Mouse (Mus musculus) neural tube, embryonic 11.5 days (tissue): ENCODE results near the gene Nt5dc2. TPM values are rescaled to one million over a fixed set of nuclear protein-coding genes. Genes with fewer than 3 reads are reported as not detected.
A peak's percentile ranks its signal among the peaks of the same experiment; 100 is the strongest.

Experiments used
- ATAC-seq: fragments of 200-750 bp; cut with Nextera tagmentation; 2 replicates; pipeline ENCODE4 v1.8.0; 2017; ENCODE audit warnings: moderate number of reproducible peaks, mild to moderate bottlenecking, moderate TSS enrichment, moderate library complexity; ENCODE audit not compliant: insufficient read depth, low FRiP score, low TSS enrichment
- DNase-seq: peaks from one replicate; pipeline ENCODE4 v3.0.0-alpha.2; 2015; ENCODE audit warnings: low spot score
- H3K27ac ChIP-seq: fragments of 300-500 bp; sonication (generic); 2 replicates; pipeline ENCODE4 v1.5.1; 2014; ENCODE audit warnings: low read depth, mild to moderate bottlenecking, low read length
- H3K27me3 ChIP-seq: fragments of 300-500 bp; sonication (generic); 2 replicates; pipeline ENCODE4 v1.6.1; 2014; ENCODE audit warnings: mild to moderate bottlenecking, low read length, mixed read lengths; ENCODE audit not compliant: control insufficient read depth, insufficient read depth
- H3K36me3 ChIP-seq: fragments of 300-500 bp; sonication (generic); 2 replicates; pipeline ENCODE4 v1.6.1; 2014; ENCODE audit warnings: mild to moderate bottlenecking, low read length, moderate library complexity, mixed read lengths; ENCODE audit not compliant: control insufficient read depth, insufficient read depth
- H3K4me1 ChIP-seq: fragments of 300-500 bp; sonication (generic); 2 replicates; pipeline ENCODE4 v1.6.1; 2014; ENCODE audit warnings: low read length, mixed read lengths; ENCODE audit not compliant: control insufficient read depth, insufficient read depth
- H3K4me2 ChIP-seq: fragments of 300-500 bp; sonication (generic); 2 replicates; pipeline ENCODE4 v1.6.1; 2014; ENCODE audit warnings: low read depth, mild to moderate bottlenecking, moderate library complexity
- H3K4me3 ChIP-seq: fragments of 300-500 bp; sonication (generic); 2 replicates; pipeline ENCODE4 v1.5.1; 2014; ENCODE audit warnings: low read depth, low read length
- H3K9ac ChIP-seq: fragments of 300-500 bp; sonication (generic); 2 replicates; pipeline ENCODE4 v1.6.1; 2014; ENCODE audit warnings: mild to moderate bottlenecking, low read length
- H3K9me3 ChIP-seq: fragments of 300-500 bp; sonication (generic); 2 replicates; pipeline ENCODE4 v1.6.1; 2016; ENCODE audit warnings: low read length; ENCODE audit not compliant: control insufficient read depth
- WGBS: fragments of 180-500 bp; shearing (Covaris S2); extraction: QIAGEN DNeasy Blood & Tissue Kit; methylation state at CpG from one replicate; pipeline ENCODE4 v1.1.7; 2014; 5-methylcytosine and 5-hydroxymethylcytosine counted together
- polyA plus RNA-seq: library from polyadenylated mRNA; unstranded; fragments of >200 nt; fragmentation: Nextera tagmentation; extraction: Ambion mirVana; gene quantifications from 2 replicates; pipeline ENCODE4 v1.2.1, GENCODE M21; 2014

The Nt5dc2 gene
- polyA plus RNA-seq, 1 experiment from 2014 or later: 588 TPM

DNA sequence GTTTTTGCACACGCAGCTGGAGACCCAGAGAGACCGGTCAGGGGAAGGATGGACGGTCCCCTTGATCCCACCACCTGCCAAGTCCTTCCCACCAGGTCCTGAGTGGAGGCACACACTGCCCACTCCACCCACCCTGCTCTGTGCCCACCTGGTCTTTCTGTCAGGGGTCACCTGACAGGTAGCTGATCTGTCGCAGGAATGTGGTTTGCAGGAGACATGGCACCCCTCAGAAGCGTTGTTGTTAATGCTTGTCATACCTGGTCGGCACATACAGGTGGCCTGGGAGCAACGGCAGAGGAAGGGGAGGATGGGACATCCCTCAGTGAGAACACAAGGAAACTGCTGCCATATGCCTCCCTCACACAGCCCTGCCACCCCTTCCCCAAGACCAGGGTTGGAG, 30.3 kb downstream of the Nt5dc2 start:
- WGBS: 92% methylated on average over 7 of the region's 7 CpGs
- Histone ChIP-seq H3K4me1 (no peaks in the 10 kb centered on the region), H3K36me3 (no peaks in the 10 kb centered on the region), H3K4me3 (no peak overlapping the region), H3K27me3 (no peaks in the 10 kb centered on the region), H3K4me2 (no peak overlapping the region), H3K9me3 (no peaks in the 10 kb centered on the region), H3K27ac (no peak overlapping the region), H3K9ac (no peak overlapping the region)
- ATAC-seq (no peak), DNase-seq (no peak)

DNA sequence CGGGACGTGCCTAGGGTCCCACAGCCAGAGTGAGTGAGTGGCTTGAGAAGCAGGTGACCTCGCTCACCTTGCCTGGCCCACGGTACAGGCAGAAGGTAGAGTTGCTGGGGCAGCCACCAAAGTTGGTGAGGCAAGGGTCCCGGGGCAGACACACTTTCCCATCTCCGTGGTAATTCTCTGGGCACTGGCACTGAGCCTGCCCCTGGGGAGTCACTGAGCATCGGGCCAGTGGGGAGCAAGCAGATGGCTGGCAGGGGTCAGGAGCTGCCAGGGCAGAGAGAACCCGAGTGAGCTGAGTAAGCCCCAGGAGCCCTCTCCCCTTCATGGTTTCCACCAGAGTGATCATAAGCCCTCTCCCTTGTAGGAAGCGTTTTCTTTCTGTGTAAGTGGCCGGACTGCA, 30.8 kb downstream of the Nt5dc2 start:
- DNase-seq (no peak), ATAC-seq (no peak)
- no peak overlapping the region for H3K4me2 ChIP-seq
- no peak overlapping the region for H3K9ac ChIP-seq
- WGBS: 91% methylated on average over 10 of the region's 10 CpGs
- H3K36me3 ChIP-seq: no peaks in the 10 kb centered on the region
- no peak overlapping the region for H3K4me3 ChIP-seq
- no peaks in the 10 kb centered on the region for H3K27me3 ChIP-seq
- H3K4me1 ChIP-seq: no peaks in the 10 kb centered on the region
- H3K27ac ChIP-seq: no peak overlapping the region
- H3K9me3 ChIP-seq: no peaks in the 10 kb centered on the region

DNA sequence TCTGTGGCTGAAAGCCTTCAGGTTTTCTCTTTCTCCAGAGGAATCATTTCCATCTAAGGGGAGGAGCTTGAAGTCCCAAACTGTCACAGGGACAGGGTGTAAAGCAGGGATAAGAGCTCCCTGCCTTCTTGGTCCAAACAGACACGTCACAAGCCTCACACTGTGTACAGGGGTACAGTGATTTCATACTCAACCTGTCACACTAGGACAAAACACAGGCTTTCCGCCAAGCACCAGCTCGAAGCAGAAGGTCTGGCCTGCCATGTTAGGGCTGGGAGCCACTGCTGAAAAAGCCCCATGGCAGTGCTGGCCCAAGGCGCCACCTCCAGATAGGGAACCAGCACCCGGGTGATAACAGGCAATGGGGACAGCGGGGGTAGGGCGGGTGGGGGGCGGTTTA, 33.2 kb downstream of the Nt5dc2 start:
- no peak overlapping the region for H3K4me3 ChIP-seq
- H3K27ac ChIP-seq: no peak overlapping the region
- H3K9ac ChIP-seq: no peak overlapping the region
- H3K9me3 ChIP-seq: no peaks in the 10 kb centered on the region
- H3K4me2 ChIP-seq: no peak overlapping the region
- ATAC-seq: no peak
- H3K36me3 ChIP-seq: no peaks in the 10 kb centered on the region
- no peaks in the 10 kb centered on the region for H3K4me1 ChIP-seq
- H3K27me3 ChIP-seq: no peaks in the 10 kb centered on the region
- DNase-seq: no peak
- 85% methylated on average over 8 of the region's 8 CpGs for WGBS

DNA sequence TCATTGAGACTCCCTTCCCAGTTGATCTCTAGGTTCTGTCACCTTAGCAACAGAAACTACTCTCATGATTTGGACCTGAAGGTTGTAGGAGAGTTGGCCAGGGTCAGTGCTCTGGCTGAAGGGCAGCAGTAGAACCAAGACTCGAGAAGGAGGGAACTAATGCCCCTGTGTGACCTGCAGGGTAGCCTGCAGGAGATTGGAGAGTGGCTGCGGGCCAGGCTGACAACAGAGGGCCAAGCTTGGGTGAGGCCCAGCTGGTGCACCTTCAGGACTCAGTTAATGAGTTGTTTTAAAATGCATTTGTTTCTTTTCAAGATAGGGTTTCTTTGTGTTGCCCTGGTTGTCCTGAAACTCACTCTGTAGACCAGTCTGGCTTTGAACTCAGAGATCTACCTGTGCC, 34.2 kb downstream of the Nt5dc2 start:
- WGBS: 83% methylated on average over 2 of the region's 2 CpGs
- no peaks in the 10 kb centered on the region for H3K27me3 ChIP-seq
- no peaks in the 10 kb centered on the region for H3K9me3 ChIP-seq
- no peak overlapping the region for H3K4me3 ChIP-seq
- ATAC-seq: no peak
- H3K36me3 ChIP-seq: no peaks in the 10 kb centered on the region
- no peaks in the 10 kb centered on the region for H3K4me1 ChIP-seq
- no peak overlapping the region for H3K4me2 ChIP-seq
- DNase-seq: no peak
- no peak overlapping the region for H3K9ac ChIP-seq
- no peak overlapping the region for H3K27ac ChIP-seq

DNA sequence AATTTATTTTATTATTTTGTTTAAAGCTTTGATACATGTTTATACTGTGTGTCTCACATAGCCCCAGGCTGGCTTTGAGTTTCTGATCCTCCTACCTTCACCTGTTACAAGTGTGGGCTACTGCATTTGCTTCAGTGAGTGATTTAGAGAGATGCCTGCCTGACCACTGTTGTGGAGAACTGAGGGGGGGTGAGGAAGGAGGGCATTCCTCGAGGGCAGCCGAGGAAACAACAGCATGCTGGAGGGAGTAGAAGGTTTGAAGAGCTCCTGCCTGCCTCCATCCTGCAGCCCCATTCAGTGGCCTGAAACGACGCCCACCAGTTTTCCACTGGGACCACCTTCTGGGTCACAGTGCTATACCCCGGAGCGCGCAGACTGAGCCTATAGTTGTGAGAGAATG, 34.6 kb downstream of the Nt5dc2 start:
- 61% methylated on average over 7 of the region's 7 CpGs for WGBS
- no peaks in the 10 kb centered on the region for H3K4me1 ChIP-seq
- no peaks in the 10 kb centered on the region for H3K9me3 ChIP-seq
- no peak for DNase-seq
- no peaks in the 10 kb centered on the region for H3K27me3 ChIP-seq
- no peak overlapping the region for H3K9ac ChIP-seq
- no peak overlapping the region for H3K4me3 ChIP-seq
- H3K36me3 ChIP-seq: peaks cover under 1% of the 10 kb centered on the region
- no peak for ATAC-seq
- no peak overlapping the region for H3K27ac ChIP-seq
- no peak overlapping the region for H3K4me2 ChIP-seq

DNA sequence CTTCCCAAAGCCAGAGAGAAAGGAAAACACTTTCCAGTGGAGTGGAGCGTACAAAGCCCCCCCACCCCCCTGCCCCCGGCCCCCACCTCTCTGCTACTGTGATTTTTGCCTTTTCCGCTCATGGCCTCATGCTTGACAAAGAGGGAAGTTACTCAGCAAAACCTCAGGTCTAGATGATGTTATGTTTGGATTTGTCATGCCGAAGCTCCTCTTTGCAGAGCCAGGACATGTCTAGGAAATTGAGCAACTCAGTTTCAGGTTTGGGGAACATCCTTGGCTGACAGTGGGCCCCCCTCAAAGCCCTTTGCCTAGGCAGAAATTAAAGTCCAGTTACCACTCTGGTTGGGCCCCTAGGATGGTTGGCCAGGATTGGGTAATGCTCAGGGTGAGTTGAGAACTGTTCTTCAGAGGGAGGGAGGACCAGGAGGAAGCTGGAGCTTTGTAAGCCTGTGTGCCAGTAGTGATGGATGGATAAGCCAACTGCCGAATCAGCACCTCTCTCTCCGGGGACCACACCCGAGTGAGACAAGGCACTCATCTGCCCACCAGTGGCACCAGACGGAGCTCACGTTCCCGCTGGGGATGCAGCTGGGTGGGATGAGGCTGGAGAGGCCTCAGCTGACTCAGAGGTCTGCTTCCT, 35.3 kb downstream of the Nt5dc2 start:
- DNase-seq: no peak
- 63% methylated on average over 10 of the region's 10 CpGs for WGBS

DNA sequence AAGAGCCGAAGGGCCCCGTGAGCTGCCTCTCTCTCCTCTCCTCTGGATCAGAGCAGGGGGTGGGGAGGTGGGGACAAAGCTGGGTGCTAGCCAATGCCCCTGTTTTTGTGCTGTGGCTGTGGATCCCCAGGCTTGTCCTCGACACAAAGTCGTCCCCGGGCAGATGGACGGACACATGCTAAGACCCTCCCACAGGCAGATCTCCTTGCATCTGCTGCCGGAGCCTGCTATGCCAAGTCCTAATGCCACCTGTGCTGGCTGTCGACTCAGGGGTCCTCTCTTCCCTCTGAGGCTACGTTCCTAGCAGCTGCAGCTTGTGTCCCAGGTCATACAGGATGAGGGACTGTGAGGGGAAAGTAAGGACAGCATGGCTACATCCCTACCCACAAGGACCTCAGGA, 36.0 kb downstream of the Nt5dc2 start:
- Histone ChIP-seq H3K9ac (no peak overlapping the region), H3K27ac (no peak overlapping the region), H3K36me3 (peaks cover 13% of the 10 kb centered on the region), H3K4me1 (no peaks in the 10 kb centered on the region), H3K4me2 (no peak overlapping the region), H3K27me3 (no peaks in the 10 kb centered on the region), H3K4me3 (no peak overlapping the region), H3K9me3 (no peaks in the 10 kb centered on the region)
- 66% methylated on average over 9 of the region's 9 CpGs for WGBS
- no peak for ATAC-seq
- DNase-seq: no peak

More for the DNA sequence above, 35.3 kb downstream of the Nt5dc2 start:
- H3K4me2 ChIP-seq: 0 out of 2 replicates have a peak overlapping the region, but pooled peaks have one; percentile 14
- peaks cover 7% of the 10 kb centered on the region for H3K36me3 ChIP-seq
- no peak overlapping the region for H3K27ac ChIP-seq
- H3K4me3 ChIP-seq: no peak overlapping the region
- H3K4me1 ChIP-seq: no peaks in the 10 kb centered on the region
- ATAC-seq: no peak
- no peak overlapping the region for H3K9ac ChIP-seq
- H3K9me3 ChIP-seq: no peaks in the 10 kb centered on the region
- no peaks in the 10 kb centered on the region for H3K27me3 ChIP-seq

DNA sequence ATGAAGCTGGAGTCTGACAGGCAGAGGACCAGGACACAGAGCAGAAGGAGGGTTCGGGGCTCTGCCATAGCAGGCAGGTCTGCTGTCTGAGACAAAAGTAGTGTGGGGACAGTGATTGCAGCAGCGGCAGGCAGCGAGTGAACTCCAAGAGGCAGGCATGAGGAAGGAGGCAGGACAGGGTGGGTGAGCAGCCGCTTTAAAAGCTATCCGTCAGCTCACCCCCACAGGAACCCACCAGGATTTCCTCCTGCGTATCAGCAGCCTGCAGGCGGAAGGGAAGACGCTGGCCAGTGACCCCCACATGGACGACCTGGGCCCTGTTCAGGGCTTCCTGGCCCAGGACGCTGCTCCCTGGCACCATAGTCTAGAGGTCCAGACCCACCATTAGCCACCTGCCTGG, 37.6 kb downstream of the Nt5dc2 start, which contains the start of gene Stab1:
TSS of gene Stab1 (minus strand) at position 217 of the 400 bp plus-strand sequence.
- Histone ChIP-seq H3K9ac (no peak within 1 kb of the TSS), H3K4me3 (no peak within 1 kb of the TSS)
- ATAC-seq: no peak

DNA sequence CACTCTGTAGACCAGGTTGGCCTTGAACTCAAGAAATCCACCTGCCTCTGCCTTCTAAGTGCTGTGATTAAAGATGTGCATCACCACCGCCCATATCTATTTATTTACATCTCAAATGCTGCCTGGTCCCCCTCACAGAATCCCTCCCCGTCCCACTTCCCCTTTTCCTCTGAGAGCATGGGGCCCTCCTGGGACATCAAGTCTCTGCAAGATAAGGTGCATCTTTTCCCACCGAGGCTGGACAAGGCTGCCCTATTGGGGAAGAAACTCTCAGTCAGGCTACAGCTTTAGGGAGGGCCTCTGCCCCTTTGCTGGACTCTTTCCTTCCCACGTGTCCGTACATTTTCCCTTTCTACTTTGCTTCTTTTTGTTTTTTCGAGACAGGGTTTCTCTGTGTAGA, 38.7 kb downstream of the Nt5dc2 start:
- no peak for ATAC-seq
- Histone ChIP-seq H3K27me3 (no peaks in the 10 kb centered on the region), H3K27ac (no peak overlapping the region), H3K9me3 (no peaks in the 10 kb centered on the region), H3K4me2 (no peak overlapping the region), H3K36me3 (peaks cover 34% of the 10 kb centered on the region), H3K4me3 (no peak overlapping the region), H3K9ac (no peak overlapping the region), H3K4me1 (no peaks in the 10 kb centered on the region)
- no peak for DNase-seq
- 84% methylated on average over 6 of the region's 6 CpGs for WGBS

More for the DNA sequence above, 37.6 kb downstream of the Nt5dc2 start, which contains the start of gene Stab1:
- Histone ChIP-seq H3K36me3 (peaks cover 26% of the 10 kb centered on the region), H3K27me3 (no peaks in the 10 kb centered on the region), H3K9me3 (no peaks in the 10 kb centered on the region), H3K4me1 (no peaks in the 10 kb centered on the region), H3K4me2 (no peak within 1 kb of the TSS), H3K27ac (no peak within 1 kb of the TSS)
- DNase-seq: no peak
- WGBS: 63% methylated on average over 10 of the region's 10 CpGs
